ENCODE assay signal across 8 mouse cellular contexts in the genomic region with DNA sequence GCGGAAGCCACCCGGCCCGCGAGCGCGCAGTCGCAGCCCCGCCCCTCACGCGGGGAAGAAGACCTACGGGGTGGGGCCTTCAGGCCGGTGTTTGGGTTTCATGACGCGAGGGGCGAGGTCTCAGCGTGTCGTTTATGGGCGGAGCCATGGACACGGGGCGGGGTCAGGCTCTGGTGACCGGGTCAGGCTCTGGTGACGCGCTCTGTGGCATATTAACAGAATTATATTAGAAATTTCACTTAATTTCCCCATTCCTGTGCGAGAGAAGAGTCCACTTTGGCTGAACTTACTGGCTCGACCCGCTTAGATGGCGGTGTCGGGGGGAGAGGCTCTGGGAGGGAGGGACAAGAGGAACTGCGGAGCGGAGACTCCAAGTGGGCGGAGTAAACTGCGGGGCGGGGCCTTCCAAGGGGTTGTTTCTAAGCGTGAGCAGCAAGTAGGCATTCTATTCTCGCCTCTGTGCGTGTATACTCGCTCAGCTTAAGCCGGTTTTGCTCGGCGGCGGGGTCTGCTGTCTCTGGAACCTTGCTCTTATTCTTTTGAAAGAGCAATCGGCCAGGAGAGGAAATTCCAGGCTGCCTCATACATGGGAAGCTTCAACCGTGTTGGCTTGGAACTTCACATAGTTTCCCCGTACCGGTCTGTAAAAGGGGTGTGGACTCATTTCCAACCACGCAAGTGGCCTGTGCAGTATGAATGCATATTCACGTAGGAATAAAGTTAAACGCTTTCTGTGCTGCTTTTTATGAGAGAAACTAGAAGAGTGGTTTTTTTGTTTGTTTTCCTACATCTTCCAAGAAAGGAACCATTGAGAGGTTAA. TPM values are rescaled to one million over a fixed set of nuclear protein-coding genes. Genes with fewer than 3 reads are reported as not detected.
A peak's percentile ranks its signal among the peaks of the same experiment; 100 is the strongest.
DNase-seq lines count a peak whose midpoint lies in the region; ATAC-seq and TF ChIP-seq lines count a peak whose summit lies in the region.
"Not testable (repeated sequence)": the region's sequence is repeated elsewhere in the genome, so short reads cannot be mapped to it uniquely, and the experiment has no call there.

No protein-coding gene starts in this region.

- not testable (repeated sequence) for H3K4me1 ChIP-seq in embryonic facial prominence, embryonic 10.5 days; hindbrain, embryonic 14.5 days (replicated peaks; ENCODE audit: control insufficient read depth, insufficient read depth, low read length); lung, adult 2 months (ENCODE audit: control insufficient read depth, insufficient read depth, low read length); neural tube, embryonic 11.5 days (ENCODE audit: control insufficient read depth, insufficient read depth, low read length)

- CTCF ChIA-PET in Patski (lab: Charles Lee) = not testable (repeated sequence)

- H3K4me3 ChIP-seq in embryonic facial prominence, embryonic 10.5 days = peak overlapping the region; percentile 46
- H3K4me3 ChIP-seq in hindbrain, embryonic 14.5 days (replicated peaks; ENCODE audit: low read length) = peak overlapping the region; percentile 41
- H3K4me3 ChIP-seq in lung, adult 2 months (replicated peaks; ENCODE audit: extremely low read depth, low read depth, low read length) = peak overlapping the region; percentile 54
- peak overlapping the region; percentile 43 for H3K4me3 ChIP-seq in neural tube, embryonic 11.5 days (ENCODE audit: low read depth, low read length)

- not testable (repeated sequence) for H3K27me3 ChIP-seq in Patski; embryonic facial prominence, embryonic 10.5 days (replicated peaks; ENCODE audit: low read depth, poor library complexity, severe bottlenecking); hindbrain, embryonic 14.5 days (ENCODE audit: control insufficient read depth, insufficient read depth, low read length); neural tube, embryonic 11.5 days (ENCODE audit: control insufficient read depth, insufficient read depth, low read length)

- not testable (repeated sequence) for H3K9ac ChIP-seq in hindbrain, embryonic 14.5 days; neural tube, embryonic 11.5 days (ENCODE audit: low read length)

- in situ Hi-C loops in Patski (cut with MboI; ENCODE audit: low pct_unique_long_range_greater_than_20kb) = not testable (repeated sequence)

- under 1% methylated on average over 20 of the region's 48 CpGs for WGBS in embryonic facial prominence, embryonic 10.5 days
- WGBS in hindbrain, embryonic 14.5 days = 0% methylated on average over 12 of the region's 48 CpGs
- under 1% methylated on average over 19 of the region's 48 CpGs for WGBS in lung, adult 2 months
- WGBS in neural tube, embryonic 11.5 days = 2% methylated on average over 15 of the region's 48 CpGs

- POLR2A ChIA-PET in Patski (lab: Charles Lee) = not testable (repeated sequence)

- not testable (repeated sequence) for H3K9me3 ChIP-seq in embryonic facial prominence, embryonic 10.5 days; hindbrain, embryonic 14.5 days (ENCODE audit: control insufficient read depth, low read length); neural tube, embryonic 11.5 days (ENCODE audit: control insufficient read depth, low read length)

- not testable (repeated sequence) for H3K27ac ChIP-seq in embryonic facial prominence, embryonic 10.5 days (replicated peaks); hindbrain, embryonic 14.5 days; neural tube, embryonic 11.5 days (ENCODE audit: low read depth, low read length)

- DNase-seq in Patski (ENCODE audit: low read depth, low spot score) = not testable (repeated sequence)
- peak; percentile 20 for DNase-seq in embryonic facial prominence, embryonic 10.5 days (ENCODE audit: low spot score)
- peak; percentile 22 to 27 for DNase-seq in gastrocnemius, adult 8-10 months (ENCODE audit: low spot score in 2 of 2)
- peak; percentile 22 for DNase-seq in hindbrain, embryonic 14.5 days (ENCODE audit: low spot score)
- DNase-seq in layer of hippocampus, adult 9-10 months (ENCODE audit: low spot score) = peak; percentile 31
- DNase-seq in lung, adult 2 months = peak; percentile 61
- DNase-seq in neural tube, embryonic 11.5 days (ENCODE audit: low spot score) = peak; percentile 15
- peak; percentile 64 for DNase-seq in thymus, postnatal 25 days

- not testable (repeated sequence) for H3K36me3 ChIP-seq in embryonic facial prominence, embryonic 10.5 days (replicated peaks); hindbrain, embryonic 14.5 days (replicated peaks; ENCODE audit: control insufficient read depth, insufficient read depth); neural tube, embryonic 11.5 days (ENCODE audit: control insufficient read depth, insufficient read depth, low read length)

- TF ChIP-seq CTCF in Patski (IDR thresholded peaks at IDR 0.05); lung, adult 2 months (IDR thresholded peaks at IDR 0.05; ENCODE audit: insufficient read depth, low read length): not testable (repeated sequence)

- H3K4me2 ChIP-seq in hindbrain, embryonic 14.5 days (replicated peaks) = peak overlapping the region; percentile 45
- peak overlapping the region; percentile 27; the same call in 1 of the 2 replicates for H3K4me2 ChIP-seq in neural tube, embryonic 11.5 days (ENCODE audit: low read depth)

- TF ChIP-seq POLR2A in lung, adult 2 months (IDR thresholded peaks at IDR 0.05; ENCODE audit: borderline replicate concordance, extremely low read depth, low read depth, low read length) = not testable (repeated sequence)

- peak; percentile 94 for ATAC-seq in Patski
- peak; percentile 96 for ATAC-seq in hindbrain, embryonic 14.5 days (ENCODE audit: low FRiP score)
- peak; percentile 97 for ATAC-seq in neural tube, embryonic 11.5 days (ENCODE audit: insufficient read depth, low FRiP score, low TSS enrichment)

RNA-seq across cellular contexts. Expression of gene Tagap1, which starts 0.4 kb away (rescaled TPM):
- 9.9 TPM for polyA plus RNA-seq in Patski (2021)
- polyA plus RNA-seq in embryonic facial prominence, embryonic 10.5 days (2016; fragmentation: Nextera tagmentation; extraction: Ambion mirVana) = 52.4 and 53.7 TPM in 2 replicates
- total RNA-seq in gastrocnemius, adult 8-10 months (2022) = 10 to 100 TPM; 13.4 to 18.3 (median 15.7) TPM
- 62.9 and 68.8 TPM in 2 replicates for polyA plus RNA-seq in hindbrain, embryonic 14.5 days (2014; fragmentation: Nextera tagmentation; extraction: Ambion mirVana)
- polyA plus RNA-seq in lung, adult 2 months (2012; rRNA removed) = 10.1 and 13.1 TPM in 2 replicates
- polyA plus RNA-seq in neural tube, embryonic 11.5 days (2014; fragmentation: Nextera tagmentation; extraction: Ambion mirVana) = 56.0 and 58.7 TPM in 2 replicates

RNA-seq across cellular contexts. Expression of gene Rnaset2b, which starts 9.0 kb away (rescaled TPM):
- 147 TPM for polyA plus RNA-seq in Patski (2021)
- polyA plus RNA-seq in embryonic facial prominence, embryonic 10.5 days (2016; fragmentation: Nextera tagmentation; extraction: Ambion mirVana) = 120 and 126 TPM in 2 replicates
- total RNA-seq in gastrocnemius, adult 8-10 months (2022) = 100 to 1,000 TPM; 114 to 128 (median 121) TPM
- 96.7 and 129 TPM in 2 replicates for polyA plus RNA-seq in hindbrain, embryonic 14.5 days (2014; fragmentation: Nextera tagmentation; extraction: Ambion mirVana)
- polyA plus RNA-seq in lung, adult 2 months (2012; rRNA removed) = 72.0 and 172 TPM in 2 replicates
- polyA plus RNA-seq in neural tube, embryonic 11.5 days (2014; fragmentation: Nextera tagmentation; extraction: Ambion mirVana) = 110 and 118 TPM in 2 replicates

RNA-seq across cellular contexts. Expression of gene Rsph3b, which starts 12.9 kb away (rescaled TPM):
- polyA plus RNA-seq in Patski (2021) = 57.5 TPM
- polyA plus RNA-seq in embryonic facial prominence, embryonic 10.5 days (2016; fragmentation: Nextera tagmentation; extraction: Ambion mirVana) = 31.5 and 34.7 TPM in 2 replicates
- total RNA-seq in gastrocnemius, adult 8-10 months (2022) = 10 to 100 TPM; 21.1 to 25.6 (median 23.5) TPM
- polyA plus RNA-seq in hindbrain, embryonic 14.5 days (2014; fragmentation: Nextera tagmentation; extraction: Ambion mirVana) = 57.9 and 61.9 TPM in 2 replicates
- 25.7 and 29.1 TPM in 2 replicates for polyA plus RNA-seq in lung, adult 2 months (2012; rRNA removed)
- 39.9 and 43.2 TPM in 2 replicates for polyA plus RNA-seq in neural tube, embryonic 11.5 days (2014; fragmentation: Nextera tagmentation; extraction: Ambion mirVana)

RNA-seq across cellular contexts. Expression of gene Gm49721, which starts 17.3 kb away (rescaled TPM):
- not detected for polyA plus RNA-seq in Patski (2021)
- 0.09 and 0.26 TPM in 2 replicates for polyA plus RNA-seq in embryonic facial prominence, embryonic 10.5 days (2016; fragmentation: Nextera tagmentation; extraction: Ambion mirVana)
- under 1 TPM in 3 of 4 experiments, not detected in 1; 0.27 to 0.68 (median 0.48) TPM for total RNA-seq in gastrocnemius, adult 8-10 months (2022)
- polyA plus RNA-seq in hindbrain, embryonic 14.5 days (2014; fragmentation: Nextera tagmentation; extraction: Ambion mirVana) = 0.25 and 0.56 TPM in 2 replicates
- 0.47 TPM in 1 of 2 replicates, not detected in the other for polyA plus RNA-seq in lung, adult 2 months (2012; rRNA removed)
- 0.12 and 0.37 TPM in 2 replicates for polyA plus RNA-seq in neural tube, embryonic 11.5 days (2014; fragmentation: Nextera tagmentation; extraction: Ambion mirVana)
